Comparison of ENCODE assay signal across 8 mouse cellular contexts in the genomic region with DNA sequence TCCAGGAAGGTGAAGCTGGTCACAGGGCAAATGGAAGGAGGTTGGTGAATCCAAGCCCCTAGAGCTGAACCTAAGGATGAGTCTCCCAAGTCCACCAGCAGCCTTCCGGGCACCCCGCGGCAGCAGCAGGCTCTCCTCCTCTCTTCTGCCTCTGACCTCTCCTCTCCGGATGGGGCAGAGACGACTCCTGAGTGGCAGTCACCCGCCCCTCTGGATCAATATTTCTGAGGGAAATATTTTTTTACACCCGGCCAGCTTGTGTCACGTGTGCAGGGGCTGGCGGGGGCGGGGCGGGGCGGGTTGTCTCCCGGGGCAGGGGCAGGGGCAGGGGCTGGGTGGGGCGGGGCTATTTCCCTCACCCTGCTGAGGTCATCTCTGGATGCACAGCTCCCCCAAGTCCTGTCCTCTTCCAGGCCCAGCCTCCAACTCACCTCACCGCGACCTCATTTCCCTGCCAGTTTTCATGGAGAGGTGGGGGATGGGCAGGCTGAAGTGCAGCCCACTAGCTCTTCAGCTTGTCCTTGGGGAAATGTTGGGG. TPM values are rescaled to one million over a fixed set of nuclear protein-coding genes. Genes with fewer than 3 reads are reported as not detected.
DNase-seq lines count a peak whose midpoint lies in the region; ATAC-seq lines count a peak whose summit lies in the region.

No protein-coding gene starts in this region.

- no peak overlapping the region for H3K27ac ChIP-seq in heart, embryonic 11.5 days (ENCODE audit: low read depth, low read length)
- H3K27ac ChIP-seq in kidney, embryonic 14.5 days (ENCODE audit: low read depth, low read length) = peak overlapping the region; percentile 31; the same call in 1 of the 2 replicates

- WGBS in heart, embryonic 11.5 days (ENCODE audit: insufficient replicate concordance) = 3% methylated on average over 16 of the region's 16 CpGs
- WGBS in kidney, embryonic 14.5 days = 0% methylated on average over 16 of the region's 16 CpGs

- H3K9me3 ChIP-seq in heart, embryonic 11.5 days (replicated peaks; ENCODE audit: control insufficient read depth, low read length) = no peaks in the 10 kb centered on the region
- H3K9me3 ChIP-seq in kidney, embryonic 14.5 days (ENCODE audit: control insufficient read depth, low read length) = no peaks in the 10 kb centered on the region

- DNase-seq in urinary bladder, postnatal 14 days (ENCODE audit: low spot score) = peak; percentile 22
- no peak for DNase-seq in urinary bladder, postnatal 25 days (ENCODE audit: low spot score)
- peak; percentile 86 for DNase-seq in mesoderm, embryonic 11.5 days (ENCODE audit: low read depth, low spot score)
- no peak for DNase-seq in right cerebral cortex, adult 18-20 months
- no peak for DNase-seq in spleen, postnatal 14 days (ENCODE audit: low spot score in 2 of 2)
- no peak for DNase-seq in spleen, adult 18-20 months

- H3K4me3 ChIP-seq in heart, embryonic 11.5 days (ENCODE audit: low read depth, low read length) = peak overlapping the region; percentile 29
- peak overlapping the region; percentile 17; the same call in 1 of the 2 replicates for H3K4me3 ChIP-seq in kidney, embryonic 14.5 days (ENCODE audit: low read length)

- no peaks in the 10 kb centered on the region; the same call in 1 of the 2 replicates for H3K27me3 ChIP-seq in heart, embryonic 11.5 days (ENCODE audit: control insufficient read depth, insufficient read depth, low read length)
- no peaks in the 10 kb centered on the region for H3K27me3 ChIP-seq in kidney, embryonic 14.5 days (ENCODE audit: control insufficient read depth, insufficient read depth, low read length)

- ATAC-seq in heart, embryonic 11.5 days (replicated peaks; ENCODE audit: insufficient number of reproducible peaks, low FRiP score, low TSS enrichment) = peak; percentile 82
- ATAC-seq in kidney, embryonic 14.5 days (ENCODE audit: low FRiP score, low TSS enrichment) = peak; percentile 93

- peaks cover 3% of the 10 kb centered on the region; the same call in 1 of the 2 replicates for H3K4me1 ChIP-seq in heart, embryonic 11.5 days (ENCODE audit: control insufficient read depth, insufficient read depth, low read length)
- H3K4me1 ChIP-seq in kidney, embryonic 14.5 days (ENCODE audit: control insufficient read depth, insufficient read depth, low read length) = peaks cover 23% of the 10 kb centered on the region

- H3K9ac ChIP-seq in heart, embryonic 11.5 days (ENCODE audit: low read depth, low read length) = no peak overlapping the region
- H3K9ac ChIP-seq in kidney, embryonic 14.5 days (ENCODE audit: low read depth, low read length) = no peak overlapping the region; the same call in 1 of the 2 replicates

- peak overlapping the region; percentile 62 for H3K4me2 ChIP-seq in heart, embryonic 11.5 days
- H3K4me2 ChIP-seq in kidney, embryonic 14.5 days (replicated peaks; ENCODE audit: low read depth, low read length) = peak overlapping the region; percentile 42

- no peaks in the 10 kb centered on the region for H3K36me3 ChIP-seq in heart, embryonic 11.5 days (ENCODE audit: control insufficient read depth, insufficient read depth, low read length)
- no peaks in the 10 kb centered on the region for H3K36me3 ChIP-seq in kidney, embryonic 14.5 days (ENCODE audit: control insufficient read depth, insufficient read depth, low read length)

RNA-seq across cellular contexts. Expression of gene Lrfn2, which starts 28.1 kb away (rescaled TPM):
- not detected in 2 replicates for polyA plus RNA-seq in heart, embryonic 11.5 days (2014; fragmentation: Nextera tagmentation; extraction: Ambion mirVana)
- polyA plus RNA-seq in kidney, embryonic 14.5 days (2014; fragmentation: Nextera tagmentation; extraction: Ambion mirVana) = 0.84 and 1.2 TPM in 2 replicates

Comparison
In these comparisons a context has a peak if more than half of its experiments do, and no peak if none do; other contexts are left out.
1. DNase-seq: peak in urinary bladder, postnatal 14 days (single experiment) and mesoderm, embryonic 11.5 days (single experiment); none in urinary bladder, postnatal 25 days (single experiment), right cerebral cortex, adult 18-20 months (single experiment), spleen, postnatal 14 days (0 of 2) and spleen, adult 18-20 months (0 of 2).